ENCODE assay signal across 24 mouse cellular contexts in the genomic region with DNA sequence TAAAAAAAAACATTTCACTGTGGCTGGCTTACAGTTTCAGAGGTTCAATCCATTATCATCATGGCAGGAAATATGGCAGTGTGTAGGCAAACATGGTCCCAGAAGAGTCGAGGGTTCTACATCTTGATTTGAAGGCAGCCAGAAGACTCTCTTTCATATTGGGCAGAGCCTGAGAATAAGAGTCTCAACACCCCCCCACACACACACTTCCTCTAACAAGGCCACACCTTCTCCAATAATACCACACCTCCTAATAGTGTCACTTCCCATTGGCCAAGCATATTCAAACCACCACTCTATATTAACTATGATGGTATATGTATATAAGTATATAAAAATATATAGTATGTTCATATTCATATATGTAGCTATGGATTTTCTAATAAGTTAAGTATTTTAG. TPM values are rescaled to one million over a fixed set of nuclear protein-coding genes. Genes with fewer than 3 reads are reported as not detected.
"Had no signal": no experiment of that assay in that cellular context is flagged by ENCODE, and none has a peak within 500 bp of the region (broad histone marks: within the 10 kb centered on the region; RNA-seq: fewer than 3 reads in every experiment).

No protein-coding gene starts in this region.

- H3K4me3 ChIP-seq: layer of hippocampus, adult 2 months; left cerebral cortex, adult 2 months; liver, embryonic 13.5 days; neural tube, embryonic 12.5 days; neural tube, embryonic 15.5 days; stomach, embryonic 15.5 days had no signal

- H3K27me3 ChIP-seq: neural tube, embryonic 12.5 days; stomach, embryonic 15.5 days had no signal

- H3K36me3 ChIP-seq: liver, embryonic 13.5 days; neural tube, embryonic 12.5 days; neural tube, embryonic 15.5 days; stomach, embryonic 15.5 days had no signal

- H3K27ac ChIP-seq: kidney, postnatal 0 days; layer of hippocampus, adult 2 months; left cerebral cortex, adult 2 months; liver, embryonic 13.5 days; macrophage; neural tube, embryonic 12.5 days; neural tube, embryonic 15.5 days; stomach, embryonic 15.5 days had no signal

- H3K9ac ChIP-seq: liver, embryonic 13.5 days; neural tube, embryonic 12.5 days; neural tube, embryonic 15.5 days; stomach, embryonic 15.5 days had no signal

- DNase-seq: kidney, adult 18-20 months; kidney, adult 9 months; kidney, postnatal 25 days; layer of hippocampus, adult 9-11 months; liver, embryonic 13.5 days; lung, adult 2 months; lung, postnatal 14 days; midbrain, embryonic 14.5 days; retina, postnatal 1 day; right cerebral cortex, postnatal 4 days; thymus, postnatal 25 days had no signal

- H3K4me1 ChIP-seq: liver, embryonic 13.5 days; neural tube, embryonic 12.5 days; neural tube, embryonic 15.5 days; stomach, embryonic 15.5 days had no signal

- H3K4me2 ChIP-seq: liver, embryonic 13.5 days; midbrain, embryonic 11.5 days; neural tube, embryonic 12.5 days; neural tube, embryonic 15.5 days; stomach, embryonic 15.5 days had no signal

- H3K9me3 ChIP-seq: liver, embryonic 13.5 days; neural tube, embryonic 12.5 days; neural tube, embryonic 15.5 days; stomach, embryonic 15.5 days had no signal

RNA-seq across cellular contexts. Expression of a gene that starts 45.2 kb away (rescaled TPM):
- total RNA-seq: liver, adult 2 months; megakaryocyte-erythroid progenitor cell, adult 5-6 weeks had no signal
- polyA plus RNA-seq: kidney, postnatal 0 days; large intestine, adult 2 months; limb, embryonic 11.5 days; liver, adult 2 months; liver, embryonic 13.5 days; liver, embryonic 16.5 days; macrophage; midbrain, embryonic 11.5 days had no signal
